Mouse (Mus musculus) cerebellum, adult 2 months (tissue): ENCODE data around the gene Gm48552.

Source experiments
- CTCF ChIP-seq: fragments of 200-500 bp; IDR thresholded peaks from 2 replicates; pipeline ENCODE4 v1.5.1; 2011; ENCODE audit warnings: low read depth, mild to moderate bottlenecking, control low read depth, low read length, moderate library complexity, borderline replicate concordance; ENCODE audit not compliant: insufficient read depth
- POLR2A ChIP-seq: fragments of 200-500 bp; IDR thresholded peaks from 2 replicates; pipeline ENCODE4 v1.6.1; 2011; ENCODE audit warnings: low read length, control low read depth, borderline replicate concordance; ENCODE audit not compliant: insufficient read depth

DNA sequence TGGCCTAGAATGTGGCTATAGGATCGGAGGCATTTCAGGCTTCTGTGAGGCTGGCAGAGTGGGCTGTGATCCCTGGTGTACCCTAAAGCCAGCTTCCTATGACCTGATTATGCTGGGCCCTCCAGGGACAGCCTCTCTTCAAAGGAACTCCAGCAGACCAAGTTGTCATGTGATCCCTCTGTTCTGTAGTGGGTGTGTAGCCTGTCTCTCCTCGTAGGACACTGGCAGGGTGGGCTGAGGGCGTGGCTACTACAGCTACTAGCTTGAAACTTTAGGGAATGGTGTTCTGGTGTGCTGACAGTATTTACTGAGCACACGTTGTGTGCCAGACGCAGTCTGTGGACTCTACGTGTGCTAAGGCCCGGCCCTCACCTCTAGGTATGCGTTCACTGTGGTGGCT, 28.1 kb upstream of the Gm48552 start:
- TF ChIP-seq POLR2A (no peak), CTCF (no peak)
